Mouse (Mus musculus): ENCODE measurements around the gene Nkpd1.
"Not testable (repeated sequence)": the region's sequence is repeated elsewhere in the genome, so short reads cannot be mapped to it uniquely, and the experiment has no call there.

Nkpd1 gene

GRCm38 (mm10) chr7:19506326-19506725 is 11.3 kb upstream of the Nkpd1 start:
- in situ Hi-C loops (cut with MboI) = no loop called here

DNA sequence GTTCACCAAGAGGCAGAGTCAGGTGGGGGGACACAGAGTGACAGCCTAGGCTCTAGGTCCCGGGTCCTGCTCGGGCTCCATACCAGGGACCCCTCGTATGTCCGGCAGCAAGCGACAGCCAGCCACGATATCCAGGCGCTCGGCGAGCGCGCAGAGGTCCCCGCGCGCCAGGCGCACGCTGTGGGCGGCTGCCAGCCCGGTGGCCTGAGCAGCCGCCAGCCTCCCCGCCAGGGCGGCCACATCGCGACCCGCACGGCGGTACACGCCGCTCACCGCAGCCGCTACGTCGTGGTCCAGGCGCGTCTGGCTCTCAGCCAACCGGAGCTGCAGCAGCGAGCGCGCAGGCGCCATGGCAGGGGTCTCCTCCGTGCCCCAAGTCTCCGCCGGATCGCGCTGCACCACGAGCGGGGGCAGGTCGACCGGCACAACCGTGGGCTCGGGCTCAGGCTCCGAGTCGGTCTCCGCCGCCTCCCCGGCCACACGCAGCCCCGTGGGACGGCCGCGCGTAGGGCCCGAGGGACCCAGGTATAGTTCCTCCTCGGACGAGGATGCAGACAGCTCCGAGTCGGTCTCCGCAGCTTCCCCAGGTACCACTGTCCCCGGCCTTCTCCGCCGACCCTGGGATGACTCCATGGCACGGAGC is 10.5 kb upstream of the Nkpd1 start:
- in situ Hi-C loops (cut with MboI) = no loop called here

DNA sequence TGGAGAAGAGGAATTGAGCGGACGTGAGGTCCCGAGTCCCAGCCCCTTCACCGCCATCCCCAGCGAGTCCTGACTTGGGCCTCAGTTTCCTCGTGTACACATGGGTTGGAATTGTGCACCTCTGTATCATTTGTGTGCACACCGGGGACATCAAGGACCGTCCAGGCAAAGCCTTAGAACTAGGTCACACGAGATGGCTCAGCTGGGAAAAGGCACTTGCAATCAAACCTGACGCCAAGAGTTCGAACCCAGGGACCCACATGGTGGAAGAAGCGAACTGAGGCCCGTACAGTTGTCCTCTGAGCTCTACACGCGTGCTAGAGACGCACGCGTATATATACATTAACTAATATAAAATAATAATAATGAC is 10.0 kb upstream of the Nkpd1 start:
- in situ Hi-C loops (cut with MboI) = no loop called here

DNA sequence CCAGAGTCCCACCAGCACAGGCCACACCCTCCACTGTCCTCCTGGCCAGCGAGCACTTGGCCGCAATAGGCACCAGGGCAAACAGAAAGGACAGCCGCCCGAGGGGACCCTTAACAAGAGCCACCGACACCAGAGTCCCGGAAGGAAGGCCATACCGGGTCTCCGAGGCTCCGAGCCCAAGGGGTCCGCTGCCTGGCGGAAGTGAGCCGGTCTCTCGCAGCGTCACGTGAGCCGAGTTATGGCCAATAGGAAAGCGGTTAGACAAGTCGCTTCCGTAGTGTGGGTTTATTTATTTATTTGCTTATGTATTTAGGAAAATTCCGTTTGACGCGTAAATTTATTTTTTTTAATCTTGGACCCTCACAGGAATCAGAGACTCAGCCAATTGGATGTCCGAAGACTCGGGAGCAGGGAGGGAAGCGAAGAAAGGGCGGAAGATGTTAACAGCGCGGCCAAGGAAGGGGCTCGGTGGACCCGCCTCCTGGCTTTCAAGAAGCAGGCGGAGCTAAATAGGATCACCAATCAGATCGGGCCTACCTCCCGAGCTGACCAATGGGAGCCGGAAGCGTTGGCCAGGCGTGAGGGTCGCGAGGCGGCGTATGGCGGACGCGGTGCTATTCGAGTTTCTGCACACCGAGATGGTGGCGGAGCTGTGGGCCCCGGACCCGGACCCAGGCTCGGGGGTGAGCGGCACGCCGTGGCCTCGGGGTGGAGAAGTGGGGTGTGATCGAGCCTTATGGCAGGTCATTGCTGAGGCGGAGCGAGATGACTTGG is 9.3 kb upstream of the Nkpd1 start, which contains the start of the genes Bloc1s3 and Trappc6a:
Gene Bloc1s3, minus strand, starts transcription at position 218 of the 774 bp plus-strand sequence.
Gene Trappc6a, plus strand, starts transcription at position 246 of the 774 bp plus-strand sequence.
- in situ Hi-C loops (cut with MboI) = no loop called here

- in situ Hi-C loops (cut with MboI) = no loop called here
Measured at GRCm38 (mm10) chr7:19508924-19509568, 8.6 kb upstream of the Nkpd1 start.

GRCm38 (mm10) chr7:19509786-19510185 is 7.9 kb upstream of the Nkpd1 start:
- in situ Hi-C loops (cut with MboI) = no loop called here

DNA sequence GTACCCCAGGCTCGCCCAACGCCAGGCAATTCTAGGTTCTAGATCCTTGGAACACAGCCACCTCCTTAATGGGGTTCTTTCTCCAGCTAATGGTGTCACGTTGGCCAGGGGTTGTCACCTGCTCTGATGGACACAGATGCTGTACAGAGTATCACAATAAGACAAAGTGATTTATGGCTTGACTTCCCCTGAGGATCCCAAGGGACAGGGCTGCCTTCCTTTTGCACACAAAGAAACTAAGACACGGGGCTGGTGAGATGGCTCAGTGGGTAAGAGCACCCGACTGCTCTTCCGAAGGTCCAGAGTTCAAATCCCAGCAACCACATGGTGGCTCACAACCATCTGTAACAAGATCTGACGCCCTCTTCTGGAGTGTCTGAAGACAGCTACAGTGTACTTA is 5.7 kb upstream of the Nkpd1 start:
- in situ Hi-C loops (cut with MboI) = not testable (repeated sequence)

GRCm38 (mm10) chr7:19512353-19512752 is 5.3 kb upstream of the Nkpd1 start:
- in situ Hi-C loops (cut with MboI) = no loop called here

DNA sequence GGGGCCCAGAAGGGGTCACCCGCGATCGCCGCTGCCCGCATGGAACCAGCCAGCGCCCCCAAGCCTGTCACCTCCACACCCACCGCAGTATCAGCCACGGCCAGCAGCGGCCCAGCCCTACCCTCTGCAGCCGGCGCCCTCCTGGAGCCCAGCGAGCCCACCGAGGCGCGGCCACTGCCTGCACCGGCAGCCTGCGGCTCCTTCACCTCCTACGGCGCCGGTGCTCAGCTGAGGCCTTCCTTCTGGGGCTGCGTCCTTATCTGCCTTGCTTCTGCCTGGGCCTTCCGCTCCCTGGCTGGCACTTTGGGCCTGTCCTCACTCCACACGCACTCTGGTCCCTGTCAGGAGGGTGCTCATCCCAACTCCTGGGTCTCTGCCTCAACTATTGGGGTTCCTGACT is 2.4 kb downstream of the Nkpd1 start:
- in situ Hi-C loops (cut with MboI) = no loop called here

DNA sequence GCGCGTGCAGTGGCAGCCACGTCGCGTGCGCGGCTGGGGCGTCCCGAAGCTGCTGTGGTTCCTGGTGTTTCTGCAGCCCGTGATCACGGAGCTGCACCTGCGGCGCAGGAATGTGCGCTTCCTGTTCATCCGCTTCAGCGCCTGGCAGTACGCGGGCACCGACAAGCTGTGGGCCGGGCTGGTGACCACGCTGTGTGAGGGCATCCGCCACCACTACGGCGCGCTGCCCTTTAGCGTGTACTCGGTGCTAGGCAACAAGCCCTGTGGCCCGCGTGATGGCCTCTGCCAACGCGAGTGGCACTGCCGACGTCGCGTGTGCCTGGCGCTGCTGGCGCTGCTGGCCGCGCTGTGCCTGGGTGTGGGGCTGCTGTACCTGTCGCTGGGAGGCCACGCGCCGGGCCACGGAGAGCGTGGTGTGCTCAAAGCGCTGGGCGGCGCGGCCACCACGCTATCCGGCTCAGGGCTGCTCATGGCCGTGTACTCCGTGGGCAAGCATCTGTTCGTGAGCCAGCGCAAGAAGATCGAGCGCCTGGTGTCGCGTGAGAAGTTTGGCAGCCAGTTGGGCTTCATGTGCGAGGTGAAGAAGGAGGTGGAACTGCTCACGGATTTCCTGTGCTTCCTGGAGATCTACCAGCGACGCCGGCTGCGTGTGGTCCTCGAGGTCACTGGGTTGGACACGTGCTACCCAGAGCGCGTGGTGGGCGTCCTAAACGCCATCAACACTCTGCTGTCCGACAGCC is 5.5 kb downstream of the Nkpd1 start:
- in situ Hi-C loops (cut with MboI) = no loop called here

- in situ Hi-C loops (cut with MboI) = no loop called here
Measured at GRCm38 (mm10) chr7:19523757-19524419, 6.2 kb downstream of the Nkpd1 start.

DNA sequence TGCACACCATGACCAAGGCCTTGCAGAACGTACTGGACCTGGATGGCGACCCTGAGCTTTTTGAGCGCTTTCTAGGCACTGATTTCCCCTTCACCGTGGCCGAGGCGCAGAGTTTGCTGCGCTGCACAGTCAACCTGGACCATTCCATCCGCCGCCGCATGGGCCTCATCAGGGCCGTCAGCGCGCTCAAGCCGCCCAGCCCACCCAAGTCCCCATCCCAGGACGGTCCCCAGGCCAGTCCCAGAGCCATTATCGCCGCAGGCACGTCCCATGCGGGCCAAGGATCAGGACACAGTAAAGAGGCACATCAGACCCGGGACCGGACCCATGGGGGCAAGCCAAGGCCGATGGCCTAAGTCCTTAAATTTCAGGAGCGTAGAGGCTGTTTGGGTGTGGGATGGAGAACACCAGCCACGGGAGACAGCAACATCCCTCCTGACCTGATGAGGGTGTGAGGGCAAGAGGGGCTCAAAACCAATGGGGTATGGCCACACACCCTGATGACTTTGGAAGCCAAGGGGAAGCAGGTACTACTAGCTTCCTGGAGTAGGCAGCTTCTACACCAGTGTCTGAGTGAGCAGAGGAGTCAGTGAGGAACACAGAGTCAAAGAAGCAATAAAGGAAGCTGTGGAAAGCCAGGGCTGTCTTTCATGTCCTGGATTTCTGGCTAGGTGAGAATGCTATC is 6.9 kb downstream of the Nkpd1 start:
- in situ Hi-C loops (cut with MboI) = no loop called here

DNA sequence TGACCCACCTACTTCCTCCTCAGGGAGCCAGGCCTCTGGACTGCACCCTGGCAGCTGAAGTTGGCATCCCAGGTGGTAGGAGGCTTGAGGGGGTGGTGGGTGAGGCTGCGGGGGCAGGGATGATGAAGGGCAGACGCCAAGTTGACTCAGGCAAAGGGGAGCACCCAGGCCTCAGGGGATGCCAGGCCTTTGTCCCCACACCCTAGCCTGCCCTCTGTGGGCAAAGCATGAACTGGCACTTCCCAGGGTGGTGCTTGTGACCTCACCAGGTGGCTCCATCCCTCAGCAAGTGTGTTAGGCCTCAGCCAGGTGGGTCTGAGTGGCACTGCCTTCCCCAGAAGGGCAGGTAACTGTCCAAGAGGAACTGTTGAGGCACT is 7.5 kb downstream of the Nkpd1 start:
- in situ Hi-C loops (cut with MboI) = no loop called here

DNA sequence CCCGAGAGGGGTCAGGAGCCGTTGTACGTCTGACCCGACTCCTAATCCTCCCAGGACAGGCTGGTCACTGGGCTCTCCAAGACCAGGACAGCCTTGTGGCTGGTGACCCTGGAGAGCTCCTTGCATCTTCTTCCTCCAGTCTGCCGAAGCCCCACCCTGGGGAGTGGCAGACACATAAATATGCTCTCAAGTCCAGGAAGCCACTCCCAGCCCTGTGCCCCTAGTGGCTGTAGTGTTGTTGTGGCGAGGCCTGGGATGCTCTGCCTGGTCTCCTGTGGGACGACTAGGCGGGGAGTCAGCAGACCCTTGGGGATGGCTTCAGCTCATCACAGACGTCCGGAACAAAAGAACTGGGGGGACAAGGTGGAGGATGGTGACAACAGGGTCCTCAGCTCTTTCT is 13.4 kb downstream of the Nkpd1 start:
- in situ Hi-C loops (cut with MboI) = no loop called here

- in situ Hi-C loops (cut with MboI) = no loop called here
Measured at GRCm38 (mm10) chr7:19532240-19532639, 14.6 kb downstream of the Nkpd1 start.

DNA sequence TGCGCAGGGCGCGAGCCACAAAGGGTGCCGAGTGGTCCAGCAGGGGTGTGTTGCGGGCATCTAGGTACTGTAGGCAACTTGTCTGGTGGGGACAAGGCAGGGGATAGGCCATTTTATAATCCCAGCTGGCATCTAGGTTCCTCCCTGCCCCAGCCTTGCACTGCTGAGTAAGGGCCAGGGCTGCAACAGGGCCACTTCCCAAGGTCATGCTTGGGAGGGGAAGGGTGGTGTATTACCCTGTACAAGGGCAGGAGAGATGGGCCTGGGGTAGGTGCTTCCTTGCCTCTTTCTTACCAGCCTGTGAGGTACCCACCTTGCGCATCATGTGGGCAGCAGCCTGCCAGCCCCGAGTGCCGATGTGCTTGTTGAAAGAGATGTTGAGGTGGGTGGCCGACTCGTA is 17.0 kb downstream of the Nkpd1 start:
- in situ Hi-C loops (cut with MboI) = no loop called here

DNA sequence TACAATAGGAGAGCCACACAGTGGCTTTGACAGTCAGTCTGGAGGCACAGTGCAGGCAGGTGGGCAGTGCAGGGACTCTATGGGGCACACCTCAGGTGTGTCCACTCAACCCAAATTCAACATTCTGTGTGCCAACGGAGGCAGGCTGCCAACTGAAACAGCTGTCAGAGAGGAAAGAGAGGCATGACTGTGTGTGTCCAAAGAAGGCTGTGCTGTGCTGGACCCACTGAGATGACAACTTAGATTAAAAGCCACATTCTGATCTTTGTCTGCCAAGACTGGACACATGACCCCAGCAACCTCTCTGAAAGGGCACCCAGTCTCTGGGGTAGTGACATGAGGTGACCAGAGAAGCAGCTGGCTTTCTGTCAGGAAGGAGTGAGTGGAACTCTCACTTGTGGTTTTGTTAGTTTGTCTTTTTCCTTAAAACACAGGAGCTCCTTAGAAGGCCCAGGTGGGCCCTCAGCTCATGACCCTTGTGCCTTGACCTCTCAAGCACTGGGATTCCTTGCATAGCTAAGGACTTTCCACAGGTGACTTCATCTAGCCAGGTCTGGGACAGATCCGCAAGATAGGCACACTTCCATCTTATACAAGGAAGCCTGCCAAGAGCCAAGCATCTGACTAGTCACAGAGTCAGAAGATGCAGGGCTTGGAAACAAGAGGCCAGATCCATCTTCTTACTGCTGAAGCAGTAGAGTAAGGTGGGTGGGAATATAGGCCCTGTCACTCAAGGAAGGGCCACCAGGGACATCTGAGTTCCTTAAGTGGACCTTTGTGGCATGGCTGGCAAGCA is 23.3 kb downstream of the Nkpd1 start:
- in situ Hi-C loops (cut with MboI) = no loop called here

DNA sequence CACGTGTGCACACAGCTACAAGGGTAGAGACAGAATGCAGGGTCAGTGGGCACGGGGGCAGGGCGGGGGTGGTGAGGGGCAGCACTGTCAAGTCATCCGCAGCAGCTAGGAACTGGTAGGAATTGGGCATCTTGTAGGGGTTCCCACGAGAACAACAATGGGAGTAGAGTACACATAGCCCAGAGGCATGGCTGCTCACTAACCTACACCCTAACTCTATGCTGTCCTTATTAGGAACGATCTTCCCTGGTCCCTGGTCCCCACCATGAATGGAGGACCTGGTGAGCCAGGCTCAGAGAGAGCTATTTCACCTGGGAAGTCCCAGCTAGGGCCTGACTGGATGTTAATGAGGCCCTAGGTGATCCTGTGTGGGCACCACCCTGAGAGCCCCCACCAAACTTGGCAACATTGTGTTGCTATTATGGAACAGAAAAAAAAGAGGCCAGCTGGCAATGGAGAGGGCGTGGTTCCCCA is 24.1 kb downstream of the Nkpd1 start:
- in situ Hi-C loops (cut with MboI) = no loop called here

GRCm38 (mm10) chr7:19542155-19542691 is 24.6 kb downstream of the Nkpd1 start:
- in situ Hi-C loops (cut with MboI) = no loop called here

- in situ Hi-C loops (cut with MboI) = no loop called here
Measured at GRCm38 (mm10) chr7:19543584-19543983, 25.9 kb downstream of the Nkpd1 start.
